Mouse (Mus musculus): ENCODE measurements around the gene Gcn1l1.

DNA sequence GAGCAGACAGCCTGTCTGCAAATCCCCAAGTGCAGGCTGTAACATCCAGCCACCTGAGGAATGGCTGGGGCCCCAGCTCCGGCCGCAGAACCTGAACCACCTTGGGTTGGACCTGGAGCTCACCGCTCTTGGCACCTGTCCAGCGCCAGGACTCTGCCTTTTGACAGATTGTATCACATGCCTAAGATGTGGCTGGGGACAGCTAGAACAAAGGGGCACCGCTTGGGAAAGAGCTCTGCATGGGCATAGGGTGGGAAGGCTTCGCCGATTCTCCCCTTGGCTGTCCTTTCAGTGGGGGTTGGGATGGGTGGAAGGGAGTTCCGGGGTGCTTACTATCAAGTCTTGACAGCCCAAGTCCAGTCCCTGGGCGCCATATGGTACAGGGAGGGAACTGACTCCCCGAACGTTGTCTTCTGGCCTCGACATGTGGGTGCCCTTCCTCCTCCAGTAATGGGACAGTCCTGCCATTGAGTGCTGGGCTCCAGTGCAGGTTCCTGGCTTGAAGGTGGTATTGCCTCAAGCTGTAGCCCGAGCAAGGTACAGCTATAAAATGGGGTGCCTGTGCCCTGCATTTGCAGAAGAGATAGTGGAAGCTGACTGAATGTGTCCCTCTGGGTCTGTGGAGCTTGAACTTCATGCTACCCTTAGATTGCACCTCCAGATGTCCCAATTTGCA, 26.9 kb upstream of the Gcn1l1 start:
- no peak for TF ChIP-seq CTCF (conservative IDR thresholded peaks at IDR 0.05; ENCODE audit: insufficient read depth, insufficient read length, low read depth, low read length)
- TF ChIP-seq POLR2A (IDR thresholded peaks at IDR 0.05; ENCODE audit: low read depth, low read length): no peak
